Mouse (Mus musculus): Measurements from ENCODE around the gene Nck2. TPM values are rescaled to one million over a fixed set of nuclear protein-coding genes. Genes with fewer than 3 reads are reported as not detected.

The Nck2 gene
- polyA plus RNA-seq, 2 experiments = 8.4 to 9.0 TPM

DNA sequence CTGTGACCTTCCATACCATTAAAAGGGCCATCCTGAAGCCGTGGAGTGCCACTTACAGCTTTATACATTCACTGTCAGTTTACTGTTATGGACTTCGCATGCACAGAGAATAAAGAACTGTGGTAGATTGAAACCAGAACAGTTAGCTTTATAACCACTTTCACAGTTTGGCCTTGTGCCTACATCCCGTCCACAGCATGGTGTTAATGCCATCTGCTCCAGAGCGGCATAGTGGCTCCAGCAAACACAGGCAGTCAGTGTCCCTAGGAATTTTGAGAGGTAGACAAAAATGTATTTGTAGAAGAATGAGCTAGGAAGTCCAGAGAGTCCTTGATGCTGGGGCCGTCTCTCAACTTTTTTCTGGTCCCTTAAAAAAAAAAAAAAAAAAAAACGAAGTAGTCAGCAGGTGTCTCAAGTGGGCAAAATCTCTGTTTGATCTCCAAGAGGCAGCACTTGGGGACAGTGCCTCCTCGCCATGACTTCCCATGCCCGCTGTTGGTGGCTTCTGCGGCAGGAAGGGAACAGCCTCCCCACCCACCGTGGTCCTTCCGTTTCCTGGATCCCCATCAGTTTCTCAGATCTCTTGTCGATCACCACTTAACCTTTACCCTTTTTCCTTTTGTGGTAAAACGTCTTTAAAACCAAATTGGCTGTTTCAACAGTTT is 117.8 kb downstream of the Nck2 start:
- Histone ChIP-seq H3K4me1 (replicated peaks; ENCODE audit: control insufficient read depth in 2 of 2, insufficient read depth in 2 of 2, low read length in 1 of 2) (peaks cover 47 to 50% of the 10 kb centered on the region in 2 experiments), H3K9ac (replicated peaks) (no peak overlapping the region), H3K27ac (no peak overlapping the region), H3K36me3 (replicated peaks; ENCODE audit: control insufficient read depth, insufficient read depth, low read depth) (no peaks in the 10 kb centered on the region), H3K27me3 (ENCODE audit: control insufficient read depth, insufficient read depth, low read length) (no peaks in the 10 kb centered on the region), H3K9me3 (ENCODE audit: control insufficient read depth, low read length) (no peaks in the 10 kb centered on the region), H3K4me3 (ENCODE audit: insufficient read depth in 1 of 2, low read depth in 2 of 2, low read length in 2 of 2) (no peak overlapping the region), H3K4me2 (ENCODE audit: low read depth) (no peak overlapping the region)
- 53% methylated on average over 13 of the region's 13 CpGs for WGBS (ENCODE audit: insufficient replicate concordance)
- TF ChIP-seq EP300 (IDR thresholded peaks at IDR 0.05; ENCODE audit: low read depth) = no peak
- no peak for TF ChIP-seq CTCF (IDR thresholded peaks at IDR 0.05; ENCODE audit: low read depth)
- DNase-seq (ENCODE audit: low read depth in 3 of 3, low spot score in 3 of 3) (no peak), ATAC-seq (ENCODE audit: insufficient read depth) (no peak)

DNA sequence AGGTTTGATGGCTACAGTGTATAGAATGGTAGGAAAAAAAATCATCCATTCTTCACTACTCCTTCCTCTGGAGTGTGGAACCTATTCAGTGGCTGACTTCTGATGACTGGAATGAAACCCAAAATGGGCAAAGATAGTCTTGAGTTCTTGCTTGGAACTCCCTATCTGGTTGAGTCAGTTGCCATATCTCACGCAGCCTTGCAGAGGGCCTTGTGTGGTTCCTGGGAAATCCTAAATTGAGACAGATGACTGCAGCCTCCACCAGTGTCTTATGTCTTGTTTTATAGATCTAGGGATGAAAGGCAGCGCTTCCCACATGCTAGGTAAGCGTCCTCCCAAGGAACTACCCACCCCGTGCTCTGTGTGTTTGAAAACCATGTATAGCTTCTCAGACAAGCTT is 120.9 kb downstream of the Nck2 start:
- no peak overlapping the region for H3K4me2 ChIP-seq (ENCODE audit: low read depth)
- H3K4me3 ChIP-seq (ENCODE audit: insufficient read depth in 1 of 2, low read depth in 2 of 2, low read length in 2 of 2) = no peak overlapping the region
- no peaks in the 10 kb centered on the region for H3K9me3 ChIP-seq (ENCODE audit: control insufficient read depth, low read length)
- TF ChIP-seq EP300 (IDR thresholded peaks at IDR 0.05; ENCODE audit: low read depth) (peak; percentile 38), CTCF (IDR thresholded peaks at IDR 0.05; ENCODE audit: low read depth) (no peak)
- H3K27me3 ChIP-seq (ENCODE audit: control insufficient read depth, insufficient read depth, low read length) = no peaks in the 10 kb centered on the region
- no peak overlapping the region for H3K27ac ChIP-seq
- DNase-seq (ENCODE audit: low read depth in 3 of 3, low spot score in 3 of 3) (no peak), ATAC-seq (ENCODE audit: insufficient read depth) (peak; percentile 58; the same call in 1 of the 2 replicates)
- H3K9ac ChIP-seq (replicated peaks) = no peak overlapping the region
- H3K4me1 ChIP-seq (replicated peaks; ENCODE audit: control insufficient read depth in 2 of 2, insufficient read depth in 2 of 2, low read length in 1 of 2) = peaks cover 20 to 23% of the 10 kb centered on the region in 2 experiments
- WGBS (ENCODE audit: insufficient replicate concordance) = 55% methylated on average over 4 of the region's 4 CpGs
- H3K36me3 ChIP-seq (replicated peaks; ENCODE audit: control insufficient read depth, insufficient read depth, low read depth) = no peaks in the 10 kb centered on the region

DNA sequence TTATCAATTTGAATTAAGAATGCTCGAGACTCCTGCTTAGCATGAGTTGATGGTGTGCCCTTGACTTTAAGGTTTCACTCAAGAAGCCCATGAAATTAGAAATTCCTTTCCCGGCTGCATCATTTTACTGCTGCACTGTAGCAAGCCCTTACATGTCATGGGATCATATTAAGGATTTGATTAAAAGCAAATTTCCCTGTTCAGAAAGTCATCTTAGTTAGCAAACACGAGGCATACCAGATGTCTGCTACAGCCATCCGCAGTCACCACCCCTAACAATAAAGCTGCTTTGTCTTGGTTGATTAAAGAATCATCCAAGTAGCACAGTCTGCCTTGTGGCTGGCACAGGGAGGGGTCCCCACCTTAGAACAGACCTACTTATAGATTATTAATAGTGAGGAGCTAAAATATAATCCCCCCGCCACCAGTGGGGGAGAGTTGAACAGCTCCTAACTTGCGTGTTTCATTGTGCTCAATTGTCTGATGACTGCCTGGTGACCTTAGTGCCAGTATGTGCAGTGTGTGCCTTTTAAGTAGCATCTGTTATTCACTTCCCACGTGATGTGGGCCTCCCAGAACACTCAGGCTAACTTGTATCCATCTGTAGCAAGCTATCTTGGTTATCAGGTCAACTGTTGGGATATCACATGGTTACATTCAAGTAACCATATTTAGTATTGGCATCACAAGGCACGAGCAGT is 122.4 kb downstream of the Nck2 start:
- DNase-seq (ENCODE audit: low read depth in 3 of 3, low spot score in 3 of 3) = no peak
- no peak overlapping the region for H3K9ac ChIP-seq (replicated peaks)
- 71% methylated on average over 8 of the region's 8 CpGs for WGBS (ENCODE audit: insufficient replicate concordance)

DNA sequence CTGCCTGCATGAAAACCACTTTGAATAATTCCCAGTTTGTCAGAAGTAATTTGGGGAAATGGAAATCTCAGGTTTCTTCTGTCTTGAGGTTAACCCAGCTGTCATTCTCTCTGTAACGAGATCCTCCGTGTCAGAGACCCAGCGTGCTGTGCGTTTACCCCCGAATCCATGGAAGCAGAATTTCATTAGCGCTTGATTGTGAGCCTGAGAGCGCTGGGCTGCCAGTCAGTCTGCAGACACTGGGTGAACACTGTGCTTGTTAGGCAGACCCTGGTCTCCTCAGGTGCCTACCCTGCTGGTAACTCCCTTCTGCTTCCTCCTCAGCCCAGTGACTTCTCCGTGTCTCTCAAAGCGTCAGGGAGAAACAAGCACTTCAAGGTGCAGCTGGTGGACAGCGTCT is 124.4 kb downstream of the Nck2 start:
- H3K4me3 ChIP-seq (ENCODE audit: insufficient read depth in 1 of 2, low read depth in 2 of 2, low read length in 2 of 2) = no peak overlapping the region
- no peak overlapping the region for H3K27ac ChIP-seq
- no peak overlapping the region for H3K9ac ChIP-seq (replicated peaks)
- H3K9me3 ChIP-seq (ENCODE audit: control insufficient read depth, low read length) = no peaks in the 10 kb centered on the region
- H3K36me3 ChIP-seq (replicated peaks; ENCODE audit: control insufficient read depth, insufficient read depth, low read depth) = no peaks in the 10 kb centered on the region
- ATAC-seq (ENCODE audit: insufficient read depth) (no peak), DNase-seq (ENCODE audit: low read depth in 3 of 3, low spot score in 3 of 3) (no peak)
- H3K4me1 ChIP-seq (replicated peaks; ENCODE audit: control insufficient read depth in 2 of 2, insufficient read depth in 2 of 2, low read length in 1 of 2) = peaks cover 10% of the 10 kb centered on the region in 2 experiments
- 78% methylated on average over 10 of the region's 10 CpGs for WGBS (ENCODE audit: insufficient replicate concordance)
- no peaks in the 10 kb centered on the region for H3K27me3 ChIP-seq (ENCODE audit: control insufficient read depth, insufficient read depth, low read length)
- no peak overlapping the region for H3K4me2 ChIP-seq (ENCODE audit: low read depth)
- no peak for TF ChIP-seq CTCF (IDR thresholded peaks at IDR 0.05; ENCODE audit: low read depth)
- TF ChIP-seq EP300 (IDR thresholded peaks at IDR 0.05; ENCODE audit: low read depth) = no peak

More for the DNA sequence above, 122.4 kb downstream of the Nck2 start:
- Histone ChIP-seq H3K27ac (no peak overlapping the region), H3K27me3 (ENCODE audit: control insufficient read depth, insufficient read depth, low read length) (no peaks in the 10 kb centered on the region), H3K9me3 (ENCODE audit: control insufficient read depth, low read length) (no peaks in the 10 kb centered on the region), H3K4me3 (ENCODE audit: insufficient read depth in 1 of 2, low read depth in 2 of 2, low read length in 2 of 2) (no peak overlapping the region), H3K36me3 (replicated peaks; ENCODE audit: control insufficient read depth, insufficient read depth, low read depth) (no peaks in the 10 kb centered on the region), H3K4me2 (ENCODE audit: low read depth) (no peak overlapping the region), H3K4me1 (replicated peaks; ENCODE audit: control insufficient read depth in 2 of 2, insufficient read depth in 2 of 2, low read length in 1 of 2) (peaks cover 10% of the 10 kb centered on the region in 2 experiments)
- TF ChIP-seq EP300 (IDR thresholded peaks at IDR 0.05; ENCODE audit: low read depth) (no peak), CTCF (IDR thresholded peaks at IDR 0.05; ENCODE audit: low read depth) (no peak)
- no peak for ATAC-seq (ENCODE audit: insufficient read depth)

DNA sequence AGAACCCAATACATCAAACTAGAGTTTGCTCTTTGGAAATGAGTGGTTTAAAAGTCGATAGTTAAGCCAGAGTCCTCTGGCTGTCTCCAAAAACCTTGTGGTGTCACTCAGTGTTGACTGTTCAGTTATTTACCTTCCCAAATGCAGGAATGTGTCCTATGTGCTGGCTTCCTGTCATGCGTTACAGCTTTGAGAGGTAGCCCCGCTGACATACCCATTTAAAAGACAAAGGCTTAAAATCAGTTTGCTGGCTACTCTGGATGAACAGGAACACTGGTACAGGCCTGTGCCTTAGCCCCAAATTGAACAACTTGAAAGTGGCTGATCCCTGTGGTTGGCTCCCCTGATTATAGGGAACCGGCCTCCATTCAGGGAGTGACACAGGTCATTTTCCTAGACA is 126.7 kb downstream of the Nck2 start:
- H3K27me3 ChIP-seq (ENCODE audit: control insufficient read depth, insufficient read depth, low read length) = no peaks in the 10 kb centered on the region
- no peak for ATAC-seq (ENCODE audit: insufficient read depth)
- H3K4me3 ChIP-seq (ENCODE audit: insufficient read depth in 1 of 2, low read depth in 2 of 2, low read length in 2 of 2) = no peak overlapping the region
- WGBS (ENCODE audit: insufficient replicate concordance) = 80% methylated on average over 4 of the region's 4 CpGs
- TF ChIP-seq CTCF (IDR thresholded peaks at IDR 0.05; ENCODE audit: low read depth) (no peak), EP300 (IDR thresholded peaks at IDR 0.05; ENCODE audit: low read depth) (no peak)
- H3K27ac ChIP-seq = no peak overlapping the region
- H3K4me2 ChIP-seq (ENCODE audit: low read depth) = no peak overlapping the region
- H3K36me3 ChIP-seq (replicated peaks; ENCODE audit: control insufficient read depth, insufficient read depth, low read depth) = no peaks in the 10 kb centered on the region
- no peaks in the 10 kb centered on the region; a peak in 1 of 4 replicates for H3K4me1 ChIP-seq (replicated peaks; ENCODE audit: control insufficient read depth in 2 of 2, insufficient read depth in 2 of 2, low read length in 1 of 2)
- no peak for DNase-seq (ENCODE audit: low read depth in 3 of 3, low spot score in 3 of 3)
- no peak overlapping the region for H3K9ac ChIP-seq (replicated peaks)
- no peaks in the 10 kb centered on the region for H3K9me3 ChIP-seq (ENCODE audit: control insufficient read depth, low read length)
